Mouse (Mus musculus): ENCODE measurements around the gene Alg6. TPM values are rescaled to one million over a fixed set of nuclear protein-coding genes. Genes with fewer than 3 reads are reported as not detected.

Gene Alg6
- 11.1 and 11.6 TPM in 2 replicates for polyA plus RNA-seq (2014; fragmentation: Nextera tagmentation; extraction: Ambion mirVana)

- Histone ChIP-seq H3K9ac (replicated peaks; ENCODE audit: low read length) (peak within 1 kb of the TSS; percentile 86), H3K4me3 (replicated peaks; ENCODE audit: low read depth, low read length) (peak within 1 kb of the TSS; percentile 69), H3K4me1 (ENCODE audit: control insufficient read depth, insufficient read depth, low read length) (peaks cover 5% of the 10 kb centered on the region; the same call in 1 of the 2 replicates), H3K27ac (replicated peaks; ENCODE audit: low read depth, low read length) (peak within 1 kb of the TSS; percentile 68; the same call in 1 of the 2 replicates), H3K27me3 (ENCODE audit: control insufficient read depth, insufficient read depth, low read length) (no peaks in the 10 kb centered on the region), H3K36me3 (ENCODE audit: control insufficient read depth, insufficient read depth, low read length) (no peaks in the 10 kb centered on the region), H3K9me3 (ENCODE audit: control insufficient read depth, low read length) (no peaks in the 10 kb centered on the region), H3K4me2 (ENCODE audit: low read length) (peak within 1 kb of the TSS; percentile 82)
- DNase-seq (peak; percentile 98), ATAC-seq (ENCODE audit: low FRiP score, low TSS enrichment) (peak; percentile 91)
- WGBS = 3% methylated on average over 46 of the region's 46 CpGs
Measured at GRCm38 (mm10) chr4:99714904-99715782, at the start of gene Alg6. Gene Alg6 (plus strand): TSS chr4:99715664.

- no peak overlapping the region for H3K4me3 ChIP-seq (replicated peaks; ENCODE audit: low read depth, low read length)
- DNase-seq (no peak), ATAC-seq (ENCODE audit: low FRiP score, low TSS enrichment) (no peak)
- no peak overlapping the region for H3K27ac ChIP-seq (replicated peaks; ENCODE audit: low read depth, low read length)
- no peak overlapping the region for H3K9ac ChIP-seq (replicated peaks; ENCODE audit: low read length)
- no peaks in the 10 kb centered on the region for H3K36me3 ChIP-seq (ENCODE audit: control insufficient read depth, insufficient read depth, low read length)
- H3K4me2 ChIP-seq (ENCODE audit: low read length) = no peak overlapping the region
- H3K27me3 ChIP-seq (ENCODE audit: control insufficient read depth, insufficient read depth, low read length) = peaks cover 6% of the 10 kb centered on the region
- no peaks in the 10 kb centered on the region for H3K9me3 ChIP-seq (ENCODE audit: control insufficient read depth, low read length)
- H3K4me1 ChIP-seq (ENCODE audit: control insufficient read depth, insufficient read depth, low read length) = no peaks in the 10 kb centered on the region
- WGBS = 91% methylated on average over 7 of the region's 7 CpGs
Measured at GRCm38 (mm10) chr4:99670203-99670851, 45.1 kb upstream of the Alg6 start.

GRCm38 (mm10) chr4:99675191-99675590, 40.3 kb upstream of the Alg6 start:
- no peak overlapping the region for H3K27ac ChIP-seq (replicated peaks; ENCODE audit: low read depth, low read length)
- H3K4me2 ChIP-seq (ENCODE audit: low read length) = no peak overlapping the region
- no peaks in the 10 kb centered on the region for H3K27me3 ChIP-seq (ENCODE audit: control insufficient read depth, insufficient read depth, low read length)
- no peak overlapping the region for H3K9ac ChIP-seq (replicated peaks; ENCODE audit: low read length)
- no peaks in the 10 kb centered on the region for H3K9me3 ChIP-seq (ENCODE audit: control insufficient read depth, low read length)
- H3K4me1 ChIP-seq (ENCODE audit: control insufficient read depth, insufficient read depth, low read length) = no peaks in the 10 kb centered on the region
- no peak overlapping the region for H3K4me3 ChIP-seq (replicated peaks; ENCODE audit: low read depth, low read length)
- DNase-seq = no peak
- no peaks in the 10 kb centered on the region for H3K36me3 ChIP-seq (ENCODE audit: control insufficient read depth, insufficient read depth, low read length)
- ATAC-seq (ENCODE audit: low FRiP score, low TSS enrichment) = no peak

- H3K9me3 ChIP-seq (ENCODE audit: control insufficient read depth, low read length) = no peaks in the 10 kb centered on the region
- no peak overlapping the region for H3K27ac ChIP-seq (replicated peaks; ENCODE audit: low read depth, low read length)
- H3K4me1 ChIP-seq (ENCODE audit: control insufficient read depth, insufficient read depth, low read length) = no peaks in the 10 kb centered on the region
- no peaks in the 10 kb centered on the region for H3K27me3 ChIP-seq (ENCODE audit: control insufficient read depth, insufficient read depth, low read length)
- no peak for DNase-seq
- 87% methylated on average over 6 of the region's 6 CpGs for WGBS
- H3K4me3 ChIP-seq (replicated peaks; ENCODE audit: low read depth, low read length) = no peak overlapping the region
- H3K4me2 ChIP-seq (ENCODE audit: low read length) = no peak overlapping the region
- ATAC-seq (ENCODE audit: low FRiP score, low TSS enrichment) = no peak
- no peak overlapping the region for H3K9ac ChIP-seq (replicated peaks; ENCODE audit: low read length)
- no peaks in the 10 kb centered on the region for H3K36me3 ChIP-seq (ENCODE audit: control insufficient read depth, insufficient read depth, low read length)
Measured at GRCm38 (mm10) chr4:99683941-99684340, 31.5 kb upstream of the Alg6 start.

DNA sequence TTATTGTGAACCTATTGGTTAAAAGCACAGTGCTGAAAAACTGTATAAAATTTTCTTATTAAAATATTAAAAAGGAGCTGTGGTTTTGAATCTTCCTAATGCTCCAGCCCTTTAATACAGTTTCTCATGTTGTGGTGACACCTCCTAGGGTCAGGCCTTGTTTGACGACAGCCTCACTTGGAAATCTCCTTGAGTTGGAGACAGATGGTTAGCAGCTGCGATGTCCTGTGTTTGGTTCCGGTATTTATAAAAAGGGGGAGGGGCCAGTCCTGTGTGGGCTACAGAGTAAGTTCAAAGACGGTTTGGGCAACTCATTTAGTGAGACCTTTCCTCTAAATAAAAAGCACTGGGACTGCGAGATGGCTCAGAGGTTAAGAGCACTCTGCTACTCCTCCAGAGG, 29.2 kb upstream of the Alg6 start:
- Histone ChIP-seq H3K4me2 (ENCODE audit: low read length) (no peak overlapping the region), H3K9ac (replicated peaks; ENCODE audit: low read length) (no peak overlapping the region), H3K9me3 (ENCODE audit: control insufficient read depth, low read length) (no peaks in the 10 kb centered on the region), H3K27me3 (ENCODE audit: control insufficient read depth, insufficient read depth, low read length) (no peaks in the 10 kb centered on the region), H3K27ac (replicated peaks; ENCODE audit: low read depth, low read length) (no peak overlapping the region), H3K4me3 (replicated peaks; ENCODE audit: low read depth, low read length) (no peak overlapping the region), H3K4me1 (ENCODE audit: control insufficient read depth, insufficient read depth, low read length) (no peaks in the 10 kb centered on the region), H3K36me3 (ENCODE audit: control insufficient read depth, insufficient read depth, low read length) (no peaks in the 10 kb centered on the region)
- ATAC-seq (ENCODE audit: low FRiP score, low TSS enrichment) (no peak), DNase-seq (no peak)
- WGBS = 64% methylated on average over 5 of the region's 5 CpGs

GRCm38 (mm10) chr4:99712583-99713183, 2.8 kb upstream of the Alg6 start:
- DNase-seq = no peak
- WGBS = 90% methylated on average over 6 of the region's 6 CpGs
- Histone ChIP-seq H3K4me1 (ENCODE audit: control insufficient read depth, insufficient read depth, low read length) (peaks cover 5% of the 10 kb centered on the region; the same call in 1 of the 2 replicates), H3K4me2 (ENCODE audit: low read length) (no peak overlapping the region), H3K27me3 (ENCODE audit: control insufficient read depth, insufficient read depth, low read length) (no peaks in the 10 kb centered on the region), H3K9ac (replicated peaks; ENCODE audit: low read length) (no peak overlapping the region), H3K9me3 (ENCODE audit: control insufficient read depth, low read length) (no peaks in the 10 kb centered on the region), H3K27ac (replicated peaks; ENCODE audit: low read depth, low read length) (no peak overlapping the region), H3K4me3 (replicated peaks; ENCODE audit: low read depth, low read length) (no peak overlapping the region), H3K36me3 (ENCODE audit: control insufficient read depth, insufficient read depth, low read length) (no peaks in the 10 kb centered on the region)
- ATAC-seq (ENCODE audit: low FRiP score, low TSS enrichment) = no peak

DNA sequence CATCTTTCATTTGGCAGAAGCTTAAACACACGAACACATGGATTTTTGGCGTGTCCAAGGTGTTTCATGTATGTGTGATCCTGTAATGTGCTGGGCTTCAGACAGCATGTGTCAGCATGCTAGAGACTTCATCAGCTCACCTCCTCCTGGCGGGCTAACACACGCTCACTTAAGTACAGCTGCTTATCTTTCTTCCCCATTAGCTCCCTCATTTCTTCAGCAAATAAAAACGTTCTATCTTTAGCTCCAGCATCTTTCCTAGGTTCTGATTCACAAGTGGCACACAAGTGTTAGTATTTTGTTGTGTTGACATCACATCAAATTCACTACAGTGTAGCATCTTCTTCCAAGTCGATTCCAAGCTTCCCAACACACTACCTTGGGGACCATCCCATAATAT, 1.5 kb upstream of the Alg6 start:
- peaks cover 5% of the 10 kb centered on the region; the same call in 1 of the 2 replicates for H3K4me1 ChIP-seq (ENCODE audit: control insufficient read depth, insufficient read depth, low read length)
- H3K9ac ChIP-seq (replicated peaks; ENCODE audit: low read length) = no peak overlapping the region
- no peaks in the 10 kb centered on the region for H3K9me3 ChIP-seq (ENCODE audit: control insufficient read depth, low read length)
- H3K27me3 ChIP-seq (ENCODE audit: control insufficient read depth, insufficient read depth, low read length) = no peaks in the 10 kb centered on the region
- no peak overlapping the region for H3K27ac ChIP-seq (replicated peaks; ENCODE audit: low read depth, low read length)
- ATAC-seq (ENCODE audit: low FRiP score, low TSS enrichment) (no peak), DNase-seq (no peak)
- no peak overlapping the region for H3K4me3 ChIP-seq (replicated peaks; ENCODE audit: low read depth, low read length)
- H3K4me2 ChIP-seq (ENCODE audit: low read length) = no peak overlapping the region
- 91% methylated on average over 6 of the region's 6 CpGs for WGBS
- H3K36me3 ChIP-seq (ENCODE audit: control insufficient read depth, insufficient read depth, low read length) = no peaks in the 10 kb centered on the region

GRCm38 (mm10) chr4:99715783-99716416, 436 bp downstream of the Alg6 start:
- no peaks in the 10 kb centered on the region for H3K9me3 ChIP-seq (ENCODE audit: control insufficient read depth, low read length)
- DNase-seq = no peak
- peaks cover 5% of the 10 kb centered on the region; the same call in 1 of the 2 replicates for H3K4me1 ChIP-seq (ENCODE audit: control insufficient read depth, insufficient read depth, low read length)
- peak overlapping the region; percentile 68; the same call in 1 of the 2 replicates for H3K27ac ChIP-seq (replicated peaks; ENCODE audit: low read depth, low read length)
- H3K4me3 ChIP-seq (replicated peaks; ENCODE audit: low read depth, low read length) = peak overlapping the region; percentile 69
- WGBS = 27% methylated on average over 25 of the region's 25 CpGs
- no peak for ATAC-seq (ENCODE audit: low FRiP score, low TSS enrichment)
- H3K36me3 ChIP-seq (ENCODE audit: control insufficient read depth, insufficient read depth, low read length) = no peaks in the 10 kb centered on the region
- H3K27me3 ChIP-seq (ENCODE audit: control insufficient read depth, insufficient read depth, low read length) = no peaks in the 10 kb centered on the region
- H3K4me2 ChIP-seq (ENCODE audit: low read length) = peak overlapping the region; percentile 82
- H3K9ac ChIP-seq (replicated peaks; ENCODE audit: low read length) = peak overlapping the region; percentile 86
